Mouse (Mus musculus) left cerebral cortex, postnatal 10 days (tissue): ENCODE data around the gene Ogfrl1. TPM values are rescaled to one million over a fixed set of nuclear protein-coding genes. Genes with fewer than 3 reads are reported as not detected.

Experiments
- DNase-seq, 2 experiments: peaks; one replicate each; pipeline ENCODE4 v3.0.0; 2021 to 2022; ENCODE audit warnings: low spot score in 2 of 2, mixed read lengths in 1 of 2; ENCODE audit errors: extremely low spot score in 1 of 2
- intact Hi-C: fragments of 180-260 bp; cut with DNase I; formaldehyde crosslinking; loops from one replicate; pipeline ENCODE4 v1.15.1; 2025
- total RNA-seq, 2 experiments: library from RNA; stranded (reverse); gene quantifications; 2 replicates each; pipeline ENCODE4 v1.2.3; 2021

The Ogfrl1 gene
- total RNA-seq, 2 experiments from 2014 or later = 39.3 to 46.9 TPM

DNA sequence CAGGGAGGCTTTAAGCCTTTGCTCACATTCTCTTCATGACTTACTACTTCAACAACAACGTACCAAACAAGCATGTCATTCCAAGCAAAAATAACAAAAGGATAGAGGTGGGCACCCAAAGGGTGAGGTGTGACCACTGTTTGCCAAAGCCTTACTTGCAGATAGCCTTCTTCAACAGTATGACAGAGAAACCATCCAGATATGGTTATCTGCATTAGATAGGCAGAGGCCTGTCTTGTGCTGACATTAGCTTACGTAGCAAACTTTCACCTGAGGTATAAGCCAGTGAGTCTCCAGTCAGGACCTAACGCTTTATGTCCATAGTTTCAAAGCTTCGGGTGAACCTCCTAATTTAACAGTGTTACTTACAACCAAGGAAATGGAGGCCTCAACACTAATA, 23.4 kb downstream of the Ogfrl1 start:
- intact Hi-C loops = no loop called here

GRCm38 (mm10) chr1:23365614-23366013, 32.0 kb downstream of the Ogfrl1 start:
- intact Hi-C loops = no loop called here

More for the DNA sequence above, 23.4 kb downstream of the Ogfrl1 start:
- DNase-seq = no peak

GRCm38 (mm10) chr1:23352895-23353294, 44.7 kb downstream of the Ogfrl1 start:
- DNase-seq = no peak
- intact Hi-C loops = no loop called here

More at GRCm38 (mm10) chr1:23365614-23366013, 32.0 kb downstream of the Ogfrl1 start:
- no peak for DNase-seq

GRCm38 (mm10) chr1:23351756-23352155, 45.8 kb downstream of the Ogfrl1 start:
- intact Hi-C loops = no loop called here
- no peak for DNase-seq

DNA sequence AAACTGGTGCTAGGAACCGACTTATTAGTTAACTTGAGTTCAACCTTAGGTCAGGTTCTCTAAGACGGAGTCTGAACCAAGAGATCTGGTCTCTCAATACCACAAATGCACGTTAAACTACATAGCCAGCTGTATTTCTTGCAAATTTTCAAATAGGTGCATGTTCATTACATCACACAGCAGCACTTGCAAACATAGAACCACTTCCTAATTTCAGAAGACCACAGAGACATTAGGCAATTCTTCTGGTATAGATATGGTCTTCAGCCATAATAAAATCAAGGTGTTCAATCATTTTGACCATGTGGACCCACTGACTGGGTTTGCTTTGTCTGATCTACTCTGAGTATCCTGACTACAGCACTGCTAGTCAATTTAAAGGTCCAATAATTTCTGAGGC, 51.9 kb downstream of the Ogfrl1 start:
- intact Hi-C loops = no loop called here
- no peak for DNase-seq

DNA sequence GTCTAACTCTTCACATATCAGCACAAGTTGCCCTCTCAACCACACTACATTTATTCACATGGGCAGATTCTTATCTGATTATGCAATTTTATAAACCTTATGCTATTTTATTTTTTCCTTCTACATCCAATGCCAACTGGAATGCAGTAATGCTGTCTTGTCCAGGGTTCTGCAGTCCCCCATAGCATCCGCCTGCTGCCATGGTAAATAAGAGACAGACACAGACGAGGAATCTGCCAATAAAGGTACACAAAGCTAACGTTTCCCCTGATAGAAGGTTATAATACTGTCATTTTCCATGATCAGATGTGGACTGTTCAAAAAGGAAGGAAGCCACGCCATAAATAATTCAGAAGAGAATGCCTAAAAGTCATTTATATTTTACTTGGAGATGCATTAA, 54.7 kb downstream of the Ogfrl1 start:
- DNase-seq = no peak
- intact Hi-C loops = no loop called here

DNA sequence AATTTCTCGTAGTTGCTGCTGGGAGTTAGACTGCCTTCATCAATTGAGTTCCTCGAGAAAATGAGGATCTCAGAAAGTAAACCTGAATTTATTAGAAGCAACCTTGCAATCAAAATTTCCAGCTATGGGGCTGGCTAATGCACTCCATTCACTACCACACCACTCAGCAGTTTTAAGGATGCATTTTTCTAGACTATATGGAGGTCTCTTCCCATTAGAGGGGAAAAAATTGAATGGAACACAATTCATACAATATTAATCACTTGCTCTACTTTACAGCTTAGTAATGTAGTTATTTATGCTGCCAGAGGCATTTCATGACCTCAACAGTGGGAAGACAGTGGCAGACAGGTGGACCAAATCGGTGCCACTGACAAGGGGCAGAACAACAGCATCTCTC, 55.3 kb downstream of the Ogfrl1 start:
- no peak for DNase-seq
- intact Hi-C loops = no loop called here

GRCm38 (mm10) chr1:23335726-23336363, 61.7 kb downstream of the Ogfrl1 start:
- intact Hi-C loops = no loop called here
- no peak for DNase-seq

DNA sequence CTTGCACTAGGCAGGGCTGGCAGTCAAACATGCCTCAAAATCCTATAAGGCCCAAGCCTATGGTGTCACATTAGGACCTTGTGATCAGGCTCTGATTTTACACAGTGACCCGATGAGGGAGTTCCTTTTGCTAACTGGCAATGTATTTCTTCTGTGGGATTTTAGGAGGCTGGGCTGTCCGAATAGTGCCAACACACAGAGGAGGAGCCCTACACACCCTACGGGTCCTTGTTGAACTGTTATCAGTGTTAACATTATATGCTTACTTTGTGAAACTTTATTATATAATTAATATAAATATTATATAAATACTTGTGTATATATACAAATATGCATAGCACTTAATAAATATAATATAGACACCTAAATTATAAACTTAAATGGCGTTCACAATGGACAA, 62.5 kb downstream of the Ogfrl1 start:
- no peak for DNase-seq
- intact Hi-C loops = no loop called here

DNA sequence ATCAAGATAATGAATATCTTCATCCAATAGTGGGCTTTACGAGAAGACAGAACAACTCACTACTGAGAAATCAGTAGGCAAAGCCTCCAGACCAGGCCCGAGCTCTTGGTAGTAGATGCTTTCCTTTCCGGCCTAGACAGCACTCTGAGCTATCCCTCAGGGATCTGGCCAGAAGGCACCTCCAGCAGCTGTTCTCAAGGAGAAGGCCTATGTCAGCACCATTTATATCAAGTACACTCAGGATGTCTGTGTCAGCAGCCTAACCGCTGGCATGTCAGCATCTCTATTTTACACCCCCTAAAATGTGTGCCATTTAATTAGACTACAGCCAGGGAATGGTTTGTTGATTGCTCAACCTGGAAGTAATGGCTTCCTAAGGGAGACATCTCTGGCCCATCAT, 65.4 kb downstream of the Ogfrl1 start:
- DNase-seq = no peak
- intact Hi-C loops = no loop called here

- no peak for DNase-seq
- intact Hi-C loops = loop anchor here (2.0 to 10.0 kb wide), 3 partner anchors 168 to 920 kb away; partner anchors contain the start of gene Col9a1
Measured at GRCm38 (mm10) chr1:23325160-23325559, 72.4 kb downstream of the Ogfrl1 start.

DNA sequence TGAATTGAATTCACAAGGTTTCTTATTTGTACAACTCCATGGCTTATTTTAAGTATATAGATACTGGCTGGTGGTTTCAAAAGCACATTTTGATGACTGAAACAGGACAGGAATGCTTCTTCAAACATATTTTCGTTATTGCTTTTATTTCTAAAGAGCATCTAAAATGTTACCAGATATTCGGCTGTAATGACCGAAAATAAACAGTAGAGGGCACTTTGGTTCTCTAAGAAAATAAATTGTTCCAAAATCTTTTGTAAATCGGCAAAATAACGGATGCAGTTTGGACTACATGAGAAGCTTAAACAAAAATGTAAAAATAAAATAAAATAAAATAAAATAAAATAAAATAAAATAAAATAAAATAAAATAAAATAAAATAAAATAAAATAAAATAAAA, 73.3 kb downstream of the Ogfrl1 start:
- intact Hi-C loops = loop anchor here (2.0 to 10.0 kb wide), 3 partner anchors 169 to 921 kb away; partner anchors contain the start of gene Col9a1
- DNase-seq = peak in 1 of 2 experiments; percentile 57

DNA sequence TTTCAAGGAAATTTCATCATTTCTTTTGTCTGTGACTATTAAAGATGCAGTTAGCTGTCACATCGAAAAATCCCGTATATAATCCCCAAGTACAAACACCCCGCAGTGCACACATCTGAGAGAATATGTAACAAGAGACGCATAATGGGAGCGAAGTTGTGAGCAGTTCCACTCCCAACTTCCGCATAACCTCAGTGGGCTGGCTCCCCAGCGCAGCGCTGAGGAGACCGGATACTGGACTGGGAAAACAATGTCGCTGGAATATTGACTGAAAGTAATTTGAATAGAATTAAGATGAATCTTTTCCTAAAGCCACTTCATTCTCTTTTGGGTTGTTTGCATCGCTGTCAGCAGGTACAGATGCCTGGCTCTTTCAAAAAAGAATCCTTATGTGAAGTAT, 74.3 kb downstream of the Ogfrl1 start:
- intact Hi-C loops = loop anchor here (10.0 kb wide), 2 partner anchors 852 to 922 kb away; partner anchors contain the start of gene Col9a1
- no peak for DNase-seq

GRCm38 (mm10) chr1:23322208-23322607, 75.4 kb downstream of the Ogfrl1 start:
- DNase-seq = no peak
- intact Hi-C loops = loop anchor here (10.0 kb wide), 2 partner anchors 853 to 923 kb away; partner anchors contain the start of gene Col9a1

DNA sequence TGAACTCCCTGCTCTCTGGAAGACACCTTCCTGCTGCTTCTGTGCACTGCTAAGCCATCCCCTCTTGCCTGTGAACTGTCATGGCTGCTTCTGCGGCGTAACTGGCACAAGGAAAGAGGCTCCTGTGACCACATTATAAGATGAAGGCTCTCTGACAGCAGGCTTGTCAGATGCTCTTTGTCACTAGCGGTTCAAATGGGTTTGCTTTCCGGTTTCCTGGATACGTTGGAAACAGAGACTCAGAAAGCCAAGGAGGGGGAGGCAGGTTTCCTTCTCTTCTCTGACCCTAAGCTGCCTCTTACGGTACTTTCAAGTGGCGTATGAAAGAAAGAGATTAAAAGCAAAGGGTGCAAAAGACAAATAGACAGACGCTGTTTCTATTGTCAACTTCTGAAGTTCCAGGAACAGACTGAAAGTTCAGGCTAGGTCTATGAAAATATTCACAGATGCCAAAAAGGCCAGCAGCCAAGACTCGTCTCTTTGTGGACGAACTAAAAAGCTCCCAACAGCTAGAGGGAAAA, 76.2 kb downstream of the Ogfrl1 start:
- intact Hi-C loops = loop anchor here (10.0 kb wide), 2 partner anchors 853 to 923 kb away; partner anchors contain the start of gene Col9a1
- peak in 1 of 2 experiments; percentile 40 for DNase-seq

DNA sequence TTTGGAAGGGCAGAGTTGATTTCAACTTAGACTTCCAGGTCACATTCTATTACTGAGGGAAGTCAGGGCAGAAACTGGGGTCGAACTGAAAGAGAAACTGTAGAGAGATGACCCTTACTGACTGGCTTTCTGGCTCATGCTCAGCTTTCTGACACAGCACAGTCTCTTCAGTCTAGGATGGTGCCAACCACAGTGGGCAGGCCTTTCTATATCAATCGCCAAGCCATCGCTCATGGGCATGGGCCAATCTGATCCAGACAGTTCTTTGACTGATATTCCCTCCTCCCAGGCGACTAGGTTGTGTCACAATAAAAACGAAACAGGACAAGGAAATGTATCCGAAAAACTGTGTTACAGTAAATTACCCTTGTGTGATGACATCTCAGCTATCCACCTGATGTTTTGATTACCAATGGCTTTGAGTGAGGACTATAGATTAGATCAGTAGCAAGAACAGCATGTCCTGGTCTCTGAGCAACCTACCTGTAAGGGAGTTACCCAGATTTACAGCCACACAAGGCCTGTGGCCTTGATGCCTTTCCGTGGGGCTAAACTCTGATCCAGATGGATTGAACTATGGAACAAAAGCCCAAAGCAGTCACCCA, 76.9 kb downstream of the Ogfrl1 start:
- DNase-seq = no peak
- intact Hi-C loops = loop anchor here (10.0 kb wide), 2 partner anchors 854 to 924 kb away; partner anchors contain the start of gene Col9a1
